Mouse (Mus musculus) kidney, postnatal 36 days (tissue): ENCODE results near the gene Nans.

Source experiments
- DNase-seq, 2 experiments: peaks; one replicate each; pipeline ENCODE4 v3.0.0; 2021 to 2022; ENCODE audit warnings: mixed read lengths in 2 of 2

Nans gene

DNA sequence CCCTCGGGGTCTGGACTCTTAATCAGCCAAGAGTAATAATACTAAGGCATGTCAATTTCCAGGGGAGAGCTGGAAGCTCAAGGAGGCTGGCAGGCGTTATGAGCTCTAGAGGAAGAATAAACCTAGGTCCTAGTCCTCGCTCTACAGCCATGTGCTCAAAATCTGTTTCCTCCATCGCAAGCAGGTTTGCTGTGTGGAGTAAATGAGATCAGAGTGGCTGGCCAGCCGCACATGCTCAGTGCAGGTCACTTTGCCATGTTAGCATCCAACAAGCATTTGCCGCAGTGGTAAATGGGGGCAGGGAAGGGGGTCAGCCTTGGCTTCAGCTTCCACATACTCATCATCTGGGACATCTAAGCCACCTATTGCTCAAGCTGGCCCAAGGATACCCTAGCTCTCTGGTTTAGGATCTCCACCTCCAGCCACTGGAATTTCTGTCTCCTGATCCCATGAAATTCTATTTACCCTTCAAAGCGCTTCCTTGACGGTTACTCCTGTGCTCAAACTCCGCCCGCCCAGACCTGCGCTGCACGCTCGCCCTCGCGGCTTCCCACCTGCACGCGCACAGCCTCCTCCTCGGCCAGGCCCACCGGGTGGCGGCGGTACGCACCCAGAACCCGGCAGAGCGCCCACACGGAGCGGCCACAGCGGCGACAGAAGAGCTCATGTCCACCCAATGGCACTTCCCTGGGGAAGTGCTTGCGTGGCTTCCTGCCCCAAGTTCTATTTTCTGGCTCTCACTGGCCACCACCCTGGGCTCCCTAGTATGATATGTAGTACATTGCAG, 45.1 kb downstream of the Nans start:
- peak in 1 of 2 experiments; percentile 35 for DNase-seq

DNA sequence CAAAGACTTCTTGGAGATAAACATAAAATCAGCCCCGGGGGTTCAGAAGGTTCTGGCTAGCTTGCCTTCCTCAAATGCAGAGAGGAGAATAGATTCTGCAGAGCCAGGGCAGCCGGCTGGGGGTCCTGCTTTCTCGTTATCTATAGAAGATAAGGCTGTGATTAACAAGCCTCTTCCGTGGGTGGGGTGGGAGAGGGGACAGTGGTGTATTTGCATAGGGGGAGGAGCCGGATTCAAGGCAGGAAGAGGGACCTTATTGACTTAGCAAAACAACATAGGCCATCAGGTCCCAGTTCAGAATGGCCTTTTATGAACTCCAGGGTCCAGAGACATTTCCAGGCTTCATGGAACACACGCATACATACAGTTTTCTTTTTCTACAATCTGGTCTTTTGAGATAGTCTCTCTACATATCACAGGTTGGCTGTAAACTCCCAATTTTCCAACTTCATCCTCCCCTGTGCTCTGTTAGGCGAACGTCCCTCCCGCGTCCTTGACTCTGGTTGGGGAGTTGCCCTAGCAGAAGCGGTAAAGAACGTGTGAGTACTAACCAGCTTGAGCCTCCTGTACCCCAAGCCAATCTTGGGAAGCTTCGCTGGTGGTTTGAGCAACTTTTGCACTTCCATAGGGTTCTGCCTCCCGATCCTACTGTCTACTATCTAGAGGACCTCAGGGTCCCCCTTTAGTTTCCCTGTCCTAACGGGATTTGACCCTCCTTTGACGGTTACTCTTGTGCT, 46.2 kb downstream of the Nans start:
- DNase-seq = peak in 1 of 2 experiments; percentile 17

DNA sequence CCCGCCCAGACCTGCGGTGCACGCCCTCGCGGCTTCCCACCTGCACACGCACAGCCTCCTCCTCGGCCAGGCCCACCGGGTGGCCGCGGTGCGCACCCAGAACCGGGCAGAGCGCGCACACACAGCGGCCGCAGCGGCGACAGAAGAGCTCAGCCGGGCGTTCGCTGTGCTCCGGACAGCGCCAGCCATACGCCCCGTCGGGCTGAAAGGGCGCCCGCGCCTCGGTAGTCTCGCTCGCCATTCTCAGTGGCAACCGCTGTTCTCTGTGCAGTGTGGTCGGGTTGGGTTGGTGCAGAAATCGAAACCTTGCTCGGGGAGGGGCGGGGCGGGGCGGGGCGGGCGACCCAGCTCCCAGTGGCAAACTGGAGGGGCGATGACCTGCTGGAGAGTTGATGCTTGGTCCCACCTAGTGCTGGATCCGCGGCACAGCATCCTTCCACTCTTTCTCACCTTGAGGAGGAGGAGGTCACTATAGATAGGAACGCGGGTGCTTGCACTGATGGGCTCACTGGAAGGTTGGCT, 46.9 kb downstream of the Nans start, which contains the start of gene Trim14:
Trim14 (minus strand) TSS at position 302 of the 522 bp plus-strand sequence.
- DNase-seq = peak; percentile 30 to 58

DNA sequence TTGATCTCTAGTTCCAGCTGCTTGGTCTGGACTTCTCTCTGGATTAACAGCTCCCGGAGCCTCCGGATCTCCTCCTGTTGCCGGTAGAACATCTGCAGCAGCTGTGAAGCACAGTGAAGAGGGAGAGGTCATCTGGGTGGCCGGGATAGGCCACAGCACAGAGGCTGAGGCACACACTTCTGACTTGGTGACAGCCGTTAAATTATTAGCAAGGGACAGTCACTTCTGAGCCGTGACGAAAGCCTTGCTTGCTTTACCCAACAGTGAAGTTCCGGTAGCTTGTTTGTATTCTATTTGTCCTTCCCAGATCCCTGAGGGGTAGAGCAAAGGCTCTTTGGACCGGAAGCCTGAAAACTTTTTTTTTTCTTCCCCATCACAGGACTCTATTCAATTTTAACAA, 50.1 kb downstream of the Nans start:
- no peak for DNase-seq

DNA sequence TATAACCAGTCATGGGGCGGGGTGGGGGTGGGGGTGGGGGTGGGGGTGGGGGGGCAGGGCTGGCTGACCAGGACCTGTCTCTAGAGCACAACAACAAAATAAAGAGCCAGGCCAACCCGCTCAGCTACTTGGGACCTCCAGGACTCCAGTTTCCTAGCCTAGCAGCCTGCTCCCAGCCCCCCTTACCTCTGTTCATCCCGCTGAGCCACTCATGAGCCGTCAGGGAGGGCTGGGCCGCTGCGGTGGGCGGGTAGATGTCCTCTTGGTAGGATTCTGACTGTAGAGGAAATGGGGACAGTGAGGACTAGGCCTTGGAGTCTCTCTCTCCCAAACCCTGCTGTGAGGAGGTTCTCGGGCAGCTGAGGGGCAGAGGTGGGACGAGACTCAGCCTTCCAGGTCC, 52.7 kb downstream of the Nans start:
- no peak for DNase-seq

- DNase-seq = no peak
Observed at GRCm38 (mm10) chr4:46543366-46544050, 54.5 kb downstream of the Nans start.

GRCm38 (mm10) chr4:46544313-46544712, 55.3 kb downstream of the Nans start:
- DNase-seq = peak in 1 of 2 experiments; percentile 19

- DNase-seq = peak; percentile 18 to 55
Observed at GRCm38 (mm10) chr4:46545498-46545897, 56.5 kb downstream of the Nans start.

GRCm38 (mm10) chr4:46546709-46547108, 57.7 kb downstream of the Nans start:
- no peak for DNase-seq

GRCm38 (mm10) chr4:46549979-46550378, 60.9 kb downstream of the Nans start:
- DNase-seq = no peak

- DNase-seq = no peak
Observed at GRCm38 (mm10) chr4:46550406-46550805, 61.4 kb downstream of the Nans start.
